Mouse (Mus musculus) CH12F3 (cell line): ENCODE results near the gene Olfr643.
"Not testable (repeated sequence)": the region's sequence is repeated elsewhere in the genome, so short reads cannot be mapped to it uniquely, and the experiment has no call there.

Experiments used
- in situ Hi-C: fragments of 300-500 bp; cut with MboI; formaldehyde crosslinking; loops from 2 replicates; pipeline ENCODE4 v1.14.3; 2020; ENCODE audit warnings: low sequenced_read_pairs

Olfr643 gene

DNA sequence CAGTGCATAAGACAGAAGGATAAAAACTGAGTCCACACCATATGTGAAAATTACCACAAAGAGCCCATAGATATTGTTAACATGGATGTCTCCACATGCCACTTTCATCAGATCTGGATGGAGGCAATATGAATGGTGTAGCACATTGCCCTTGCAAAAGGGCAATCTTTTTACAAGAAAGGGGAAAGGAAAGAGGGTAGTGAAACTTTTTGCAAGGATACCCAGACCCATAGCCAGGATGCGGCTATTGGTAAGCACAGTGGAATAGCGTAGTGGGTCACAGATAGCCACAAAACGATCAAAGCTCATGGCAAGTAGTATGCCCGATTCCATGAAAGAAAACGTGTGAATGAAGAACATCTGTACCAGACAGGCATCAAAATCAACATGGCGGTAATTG is 115.6 kb downstream of the Olfr643 start:
- in situ Hi-C loops = no loop called here

DNA sequence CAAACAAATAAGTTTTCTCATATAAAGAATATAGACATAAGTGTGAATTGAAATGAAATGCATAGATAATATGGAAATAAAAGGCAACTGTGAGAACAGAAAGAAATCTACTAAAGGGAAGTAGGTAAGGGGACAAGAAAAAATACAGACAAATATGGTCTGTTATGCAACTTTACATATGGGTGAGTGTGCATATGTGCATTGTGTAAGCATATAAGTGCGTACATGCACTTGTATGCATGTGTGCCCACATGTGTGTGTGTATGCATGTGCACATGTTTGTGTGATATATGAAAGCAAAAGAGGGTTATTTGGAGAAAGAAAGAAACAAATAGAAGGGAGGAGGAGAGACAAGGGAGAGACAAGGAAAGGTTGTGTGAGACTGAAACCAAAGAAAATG is 118.3 kb downstream of the Olfr643 start:
- in situ Hi-C loops = no loop called here

DNA sequence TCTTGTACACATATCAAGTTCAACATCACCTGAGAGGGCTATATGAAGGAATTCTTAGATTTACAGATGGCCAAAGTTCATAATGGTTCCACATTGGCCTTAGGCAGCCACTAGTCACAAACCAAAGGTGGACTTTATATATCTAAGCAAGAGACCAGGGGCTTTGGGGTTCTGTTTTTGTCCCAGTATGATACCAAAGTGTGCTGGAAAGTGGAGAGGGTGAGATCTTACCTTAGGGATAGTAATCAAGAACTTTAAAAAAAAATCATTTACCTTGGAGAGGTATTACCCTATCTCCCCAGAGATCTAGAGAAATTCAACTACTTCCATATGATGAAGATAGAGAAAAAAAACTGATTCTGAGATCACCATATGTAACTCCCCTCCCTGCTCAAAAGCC is 120.0 kb downstream of the Olfr643 start, which contains the start of gene Olfr639:
Gene Olfr639 (minus strand): TSS at position 101 of the 400 bp plus-strand sequence.
- in situ Hi-C loops = no loop called here

DNA sequence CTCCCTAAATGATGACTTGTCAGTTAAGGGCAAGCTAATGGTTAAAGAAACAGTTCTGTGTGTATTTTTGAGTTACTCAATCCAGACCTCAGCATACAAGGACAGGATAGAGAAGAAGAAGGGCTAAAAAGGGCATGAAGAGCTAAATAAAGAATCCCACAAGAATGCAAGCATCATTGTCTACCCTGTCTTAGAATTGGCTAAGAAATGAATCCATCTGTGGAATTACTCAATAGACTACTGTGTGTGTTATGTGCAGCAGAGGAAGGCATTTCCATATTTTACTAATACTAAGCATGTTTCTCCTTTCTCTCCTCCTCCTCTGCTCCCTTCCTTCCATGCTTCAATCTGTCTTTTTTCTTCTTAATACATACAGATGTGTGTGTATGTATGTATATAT is 138.1 kb downstream of the Olfr643 start:
- in situ Hi-C loops = no loop called here

DNA sequence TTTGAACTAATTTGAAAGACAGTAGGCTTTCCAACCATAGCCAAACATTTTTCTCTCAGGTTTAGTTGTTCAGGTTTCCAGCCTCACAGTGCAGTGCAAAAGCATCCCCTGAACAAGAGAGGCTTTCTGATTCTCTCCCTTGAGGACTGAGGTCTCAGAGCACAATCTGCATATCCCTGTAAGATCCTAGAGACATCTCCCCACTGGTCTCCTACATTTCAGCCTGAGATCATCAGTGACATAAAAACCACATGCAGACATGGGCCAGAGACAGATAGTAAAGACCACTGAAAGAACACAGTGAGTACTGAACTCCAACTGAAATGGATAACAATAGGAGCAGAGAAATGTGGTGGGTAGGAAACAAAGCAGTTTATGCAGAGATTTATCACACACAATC is 138.8 kb downstream of the Olfr643 start, which contains the start of gene Olfr638:
Gene Olfr638 (plus strand): TSS at position 301 of the 400 bp plus-strand sequence.
- in situ Hi-C loops = no loop called here

DNA sequence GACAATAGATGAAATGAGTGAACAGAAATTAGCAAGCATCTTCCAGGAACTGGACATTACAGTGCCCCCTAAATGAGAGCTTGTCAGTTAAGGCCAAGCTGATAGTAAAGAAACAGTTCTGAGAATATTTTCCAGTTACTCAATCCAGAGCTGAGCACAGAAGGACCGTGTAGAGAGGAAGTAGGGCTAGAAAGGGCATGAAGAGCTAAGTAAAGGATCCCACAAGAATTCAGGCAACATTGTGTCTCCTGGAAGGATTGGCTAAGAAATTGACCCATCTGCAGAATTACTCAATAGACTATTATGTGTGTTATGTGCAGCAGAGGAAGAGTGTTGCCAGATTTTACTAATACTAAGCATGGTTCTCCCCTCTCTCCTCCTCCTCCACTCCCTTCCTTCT is 165.4 kb downstream of the Olfr643 start:
- in situ Hi-C loops = no loop called here

DNA sequence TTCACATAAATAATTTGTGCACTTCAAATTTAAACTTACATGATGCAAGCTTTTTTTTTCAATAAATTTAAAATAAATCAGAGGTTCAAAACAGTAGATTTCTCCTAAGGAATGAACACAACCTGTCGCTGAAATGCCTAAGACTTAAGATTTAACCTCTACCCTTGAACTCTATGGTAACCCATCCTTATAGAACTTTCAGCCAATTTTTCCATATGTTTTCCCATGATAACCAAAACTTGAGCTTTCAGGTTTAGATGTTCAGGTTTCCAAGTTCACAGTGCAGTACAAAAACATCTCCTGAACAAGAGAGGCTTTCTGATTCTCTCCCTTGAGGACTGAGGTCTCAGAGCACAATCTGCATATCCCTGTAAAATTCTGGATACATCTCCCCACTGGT is 166.4 kb downstream of the Olfr643 start, which contains the start of gene Olfr635:
Gene Olfr635 (plus strand): TSS at position 301 of the 400 bp plus-strand sequence.
- in situ Hi-C loops = no loop called here

DNA sequence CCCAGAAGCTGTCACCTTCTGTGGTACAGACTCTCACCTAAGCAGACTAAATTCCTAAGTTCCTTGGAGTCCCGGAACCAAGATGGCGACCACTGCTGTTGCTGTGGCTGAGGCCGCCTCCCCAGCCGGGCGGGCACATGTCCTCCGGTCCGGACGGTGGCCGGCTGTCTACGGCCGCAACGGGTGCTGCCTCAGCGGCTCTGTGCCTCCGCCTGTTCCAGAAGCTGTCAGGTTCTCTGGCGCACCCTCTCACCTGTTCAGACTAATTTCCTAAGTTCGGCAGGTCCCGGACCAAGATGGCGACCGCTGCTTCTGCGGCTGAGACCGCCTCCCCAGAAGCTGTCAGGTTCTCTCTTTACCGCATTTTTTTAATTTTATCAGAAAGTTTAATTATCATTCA is 170.3 kb downstream of the Olfr643 start:
- in situ Hi-C loops = not testable (repeated sequence)
